Mouse (Mus musculus): ENCODE data around the gene Gm49361. TPM values are rescaled to one million over a fixed set of nuclear protein-coding genes. Genes with fewer than 3 reads are reported as not detected.

The Gm49361 gene
- total and polyA plus RNA-seq, 2 experiments: not detected

DNA sequence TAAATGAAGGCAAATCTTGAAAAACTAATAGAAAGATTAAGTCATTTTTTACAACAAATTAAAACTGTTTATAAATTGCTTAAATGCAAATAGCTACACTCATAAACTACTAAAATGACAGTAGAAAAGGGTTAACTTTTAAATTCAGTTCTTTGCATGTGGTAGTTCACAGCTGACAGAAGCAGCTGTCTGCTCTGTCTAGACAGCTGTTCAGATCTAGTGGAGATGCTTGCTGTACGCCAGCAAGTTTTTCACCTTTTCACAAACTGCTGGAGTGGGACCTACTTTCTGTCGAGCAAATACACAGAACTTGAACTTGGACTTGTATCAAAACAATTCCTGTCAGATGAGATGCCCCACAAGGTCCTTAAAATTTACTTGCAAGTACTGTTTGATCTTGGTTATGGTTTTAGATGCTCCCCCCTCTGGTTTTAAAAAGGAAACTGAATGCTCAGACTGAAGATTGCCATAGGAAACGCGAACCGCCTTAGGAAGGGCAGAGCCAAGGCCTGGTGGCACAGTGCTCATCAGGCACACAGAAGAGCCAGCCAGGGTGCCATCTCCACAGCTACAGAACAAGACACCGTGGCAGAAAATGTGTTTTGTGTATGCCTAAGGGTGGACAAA is 129.5 kb downstream of the Gm49361 start:
- Histone ChIP-seq H3K79me2 (ENCODE audit: control insufficient read depth, insufficient read depth, low read length) (no peaks in the 10 kb centered on the region), H3K4me1 (ENCODE audit: control insufficient read depth, insufficient read depth, low read length) (no peaks in the 10 kb centered on the region), H3K27me3 (ENCODE audit: control insufficient read depth, insufficient read depth, low read length) (no peaks in the 10 kb centered on the region), H3K4me3 (ENCODE audit: insufficient read depth, low read depth, low read length) (no peak overlapping the region), H3K9ac (ENCODE audit: low read depth, low read length) (no peak overlapping the region), H3K27ac (replicated peaks; ENCODE audit: insufficient read depth, low read depth, low read length) (no peak overlapping the region), H3K36me3 (ENCODE audit: control insufficient read depth, insufficient read depth, low read length) (peaks cover 5% of the 10 kb centered on the region; the same call in 1 of the 2 replicates)
- 82% methylated on average over 6 of the region's 6 CpGs for WGBS
- no peak for DNase-seq (ENCODE audit: extremely low read depth, low read depth, low spot score)
- TF ChIP-seq CTCF (IDR thresholded peaks at IDR 0.05; ENCODE audit: low read depth, low read length) (no peak), POLR2A (IDR thresholded peaks at IDR 0.05; ENCODE audit: extremely low read depth, insufficient read depth, low read length) (no peak)

DNA sequence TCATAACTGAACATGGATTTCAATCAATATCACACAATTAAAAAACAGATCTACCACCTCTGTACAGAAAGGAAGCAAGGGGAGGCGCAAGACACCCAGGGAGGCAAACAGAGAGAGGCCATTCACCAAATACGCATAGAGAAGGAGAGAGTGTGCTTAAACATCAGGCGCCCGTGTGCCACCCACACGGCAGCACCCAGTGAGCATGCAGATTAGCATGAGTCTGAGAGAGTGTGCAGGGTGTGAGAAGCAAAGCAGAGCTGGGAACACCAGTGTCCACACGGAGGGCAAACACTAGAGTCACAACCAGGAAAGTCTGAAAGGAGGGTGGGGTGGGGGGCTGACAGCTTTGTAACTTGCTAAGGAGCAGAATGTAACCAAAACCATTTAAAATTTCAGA is 130.1 kb downstream of the Gm49361 start:
- Histone ChIP-seq H3K9ac (ENCODE audit: low read depth, low read length) (no peak overlapping the region), H3K27ac (replicated peaks; ENCODE audit: insufficient read depth, low read depth, low read length) (no peak overlapping the region), H3K4me1 (ENCODE audit: control insufficient read depth, insufficient read depth, low read length) (no peaks in the 10 kb centered on the region), H3K27me3 (ENCODE audit: control insufficient read depth, insufficient read depth, low read length) (no peaks in the 10 kb centered on the region), H3K4me3 (ENCODE audit: insufficient read depth, low read depth, low read length) (no peak overlapping the region), H3K79me2 (ENCODE audit: control insufficient read depth, insufficient read depth, low read length) (no peaks in the 10 kb centered on the region), H3K36me3 (ENCODE audit: control insufficient read depth, insufficient read depth, low read length) (peaks cover 5% of the 10 kb centered on the region; the same call in 1 of the 2 replicates)
- TF ChIP-seq POLR2A (IDR thresholded peaks at IDR 0.05; ENCODE audit: extremely low read depth, insufficient read depth, low read length) (no peak), CTCF (IDR thresholded peaks at IDR 0.05; ENCODE audit: low read depth, low read length) (no peak)
- no peak for DNase-seq (ENCODE audit: extremely low read depth, low read depth, low spot score)
- WGBS: 90% methylated on average over 6 of the region's 6 CpGs

DNA sequence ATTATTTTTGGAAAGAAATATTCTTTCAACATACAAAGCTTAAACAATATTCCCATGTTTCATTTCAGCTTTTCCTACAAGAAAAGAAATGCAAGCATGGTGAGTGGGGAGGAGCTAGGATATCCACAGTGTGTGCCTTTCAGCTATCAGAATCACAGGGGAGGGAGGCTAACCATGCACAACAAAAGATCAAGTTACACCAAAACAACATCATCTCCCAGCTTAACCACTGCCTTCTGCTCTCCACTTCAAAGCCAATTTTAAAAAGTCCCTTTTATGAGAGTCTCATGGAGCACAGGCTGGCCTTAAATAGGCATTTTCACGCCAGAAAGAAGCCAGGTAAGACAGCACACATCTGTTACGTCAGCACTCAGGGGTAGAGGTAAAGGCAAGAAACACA is 134.9 kb downstream of the Gm49361 start:
- no peak overlapping the region for H3K4me3 ChIP-seq (ENCODE audit: insufficient read depth, low read depth, low read length)
- no peak for DNase-seq (ENCODE audit: extremely low read depth, low read depth, low spot score)
- H3K27me3 ChIP-seq (ENCODE audit: control insufficient read depth, insufficient read depth, low read length): no peaks in the 10 kb centered on the region
- H3K36me3 ChIP-seq (ENCODE audit: control insufficient read depth, insufficient read depth, low read length): 0 out of 2 replicates have a peak, but pooled peaks cover 2% of the 10 kb centered on the region
- TF ChIP-seq POLR2A (IDR thresholded peaks at IDR 0.05; ENCODE audit: extremely low read depth, insufficient read depth, low read length) (no peak), CTCF (IDR thresholded peaks at IDR 0.05; ENCODE audit: low read depth, low read length) (no peak)
- 99% methylated on average over 2 of the region's 2 CpGs for WGBS
- no peaks in the 10 kb centered on the region for H3K79me2 ChIP-seq (ENCODE audit: control insufficient read depth, insufficient read depth, low read length)
- no peak overlapping the region for H3K27ac ChIP-seq (replicated peaks; ENCODE audit: insufficient read depth, low read depth, low read length)
- H3K9ac ChIP-seq (ENCODE audit: low read depth, low read length): no peak overlapping the region
- no peaks in the 10 kb centered on the region for H3K4me1 ChIP-seq (ENCODE audit: control insufficient read depth, insufficient read depth, low read length)

DNA sequence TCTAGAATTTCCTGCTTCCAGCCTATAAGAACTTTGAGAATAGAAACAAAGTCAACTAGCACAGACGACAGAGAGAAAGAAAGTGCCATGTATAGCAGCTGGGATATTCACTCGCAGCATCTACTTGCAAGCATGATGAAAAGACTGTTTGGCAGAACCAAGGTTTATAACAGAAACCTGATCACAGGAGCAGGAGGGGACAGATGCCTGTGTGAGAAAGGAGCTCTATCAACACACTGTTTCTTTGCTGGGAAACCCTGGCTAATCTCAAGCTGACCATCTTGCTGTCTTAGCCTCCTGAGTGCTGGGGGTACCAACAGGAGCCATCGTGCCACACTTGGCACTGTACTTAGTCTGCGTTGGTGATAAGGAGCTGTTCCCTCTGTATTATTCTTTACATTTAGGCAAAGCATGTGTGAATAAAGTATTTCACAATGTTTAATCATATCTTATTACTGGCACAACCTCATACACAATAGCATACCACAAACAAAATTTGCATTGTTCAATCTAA is 136.0 kb downstream of the Gm49361 start:
- no peak overlapping the region for H3K27ac ChIP-seq (replicated peaks; ENCODE audit: insufficient read depth, low read depth, low read length)
- no peaks in the 10 kb centered on the region for H3K4me1 ChIP-seq (ENCODE audit: control insufficient read depth, insufficient read depth, low read length)
- H3K36me3 ChIP-seq (ENCODE audit: control insufficient read depth, insufficient read depth, low read length): peaks cover 4% of the 10 kb centered on the region
- 94% methylated on average over 4 of the region's 4 CpGs for WGBS
- TF ChIP-seq CTCF (IDR thresholded peaks at IDR 0.05; ENCODE audit: low read depth, low read length) (no peak), POLR2A (IDR thresholded peaks at IDR 0.05; ENCODE audit: extremely low read depth, insufficient read depth, low read length) (no peak)
- H3K79me2 ChIP-seq (ENCODE audit: control insufficient read depth, insufficient read depth, low read length): no peaks in the 10 kb centered on the region
- no peak overlapping the region for H3K4me3 ChIP-seq (ENCODE audit: insufficient read depth, low read depth, low read length)
- no peaks in the 10 kb centered on the region for H3K27me3 ChIP-seq (ENCODE audit: control insufficient read depth, insufficient read depth, low read length)
- no peak overlapping the region for H3K9ac ChIP-seq (ENCODE audit: low read depth, low read length)
- DNase-seq (ENCODE audit: extremely low read depth, low read depth, low spot score): no peak

DNA sequence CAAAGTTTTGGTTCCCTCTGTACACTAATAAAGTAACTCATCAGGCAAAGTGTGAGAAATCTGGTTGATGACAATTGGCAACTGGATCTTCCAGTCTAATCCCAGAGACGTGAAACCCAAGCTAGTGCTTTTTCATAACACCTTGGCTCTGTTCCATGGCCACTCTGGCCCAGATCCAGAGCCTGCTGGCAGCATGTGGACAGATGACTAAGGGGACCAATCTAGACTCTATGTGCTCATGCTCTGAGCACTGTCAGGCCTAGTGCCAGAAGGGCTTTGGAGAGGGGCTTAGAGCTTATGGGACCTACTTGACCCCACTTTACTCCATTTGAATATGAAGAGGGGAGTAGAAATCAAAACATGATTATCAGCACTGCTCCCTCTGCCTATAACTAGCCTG is 138.4 kb downstream of the Gm49361 start:
- Histone ChIP-seq H3K4me1 (ENCODE audit: control insufficient read depth, insufficient read depth, low read length) (no peaks in the 10 kb centered on the region), H3K36me3 (ENCODE audit: control insufficient read depth, insufficient read depth, low read length) (peaks cover 11% of the 10 kb centered on the region), H3K9ac (ENCODE audit: low read depth, low read length) (no peak overlapping the region), H3K79me2 (ENCODE audit: control insufficient read depth, insufficient read depth, low read length) (no peaks in the 10 kb centered on the region), H3K27ac (replicated peaks; ENCODE audit: insufficient read depth, low read depth, low read length) (no peak overlapping the region), H3K27me3 (ENCODE audit: control insufficient read depth, insufficient read depth, low read length) (no peaks in the 10 kb centered on the region), H3K4me3 (ENCODE audit: insufficient read depth, low read depth, low read length) (no peak overlapping the region)
- peak; percentile 64 for DNase-seq (ENCODE audit: extremely low read depth, low read depth, low spot score)
- WGBS: 0% methylated on average over 1 of the region's 1 CpGs
- TF ChIP-seq POLR2A (IDR thresholded peaks at IDR 0.05; ENCODE audit: extremely low read depth, insufficient read depth, low read length) (no peak), CTCF (IDR thresholded peaks at IDR 0.05; ENCODE audit: low read depth, low read length) (no peak)

DNA sequence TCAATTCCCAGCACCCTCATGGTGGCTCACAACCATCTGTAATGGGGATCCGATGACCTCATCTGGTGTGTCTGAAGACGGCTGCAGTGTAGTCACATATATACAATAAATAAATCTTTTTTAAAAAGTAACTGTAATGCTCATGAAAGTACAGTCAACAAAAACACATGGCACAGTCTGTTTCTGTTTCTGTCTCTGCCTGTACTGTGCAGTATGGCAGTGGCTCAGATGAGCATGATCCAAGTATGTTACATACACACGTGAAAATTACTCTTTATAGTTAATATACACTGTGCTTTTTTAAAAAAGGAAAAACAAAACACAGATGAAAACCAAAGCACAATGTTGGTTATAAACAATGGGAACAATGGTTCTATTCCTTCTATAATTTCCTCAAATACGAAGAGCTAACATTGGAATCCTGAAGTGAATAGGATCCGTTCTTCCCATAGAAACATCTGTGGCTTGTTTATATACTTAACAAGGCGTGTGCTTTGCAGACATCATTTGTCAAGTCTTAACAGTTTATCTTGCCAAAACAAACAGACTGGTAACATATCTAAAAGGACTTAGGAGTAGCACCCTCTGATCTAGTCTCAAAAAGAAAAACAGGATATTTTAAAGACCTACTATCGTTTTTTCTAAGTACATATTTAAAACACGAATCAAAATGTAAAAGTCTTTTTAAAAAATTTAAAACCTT is 139.1 kb downstream of the Gm49361 start:
- no peaks in the 10 kb centered on the region for H3K27me3 ChIP-seq (ENCODE audit: control insufficient read depth, insufficient read depth, low read length)
- no peak for TF ChIP-seq CTCF (IDR thresholded peaks at IDR 0.05; ENCODE audit: low read depth, low read length)
- no peak for TF ChIP-seq POLR2A (IDR thresholded peaks at IDR 0.05; ENCODE audit: extremely low read depth, insufficient read depth, low read length)
- DNase-seq (ENCODE audit: extremely low read depth, low read depth, low spot score): peak; percentile 19
- H3K4me1 ChIP-seq (ENCODE audit: control insufficient read depth, insufficient read depth, low read length): no peaks in the 10 kb centered on the region
- H3K79me2 ChIP-seq (ENCODE audit: control insufficient read depth, insufficient read depth, low read length): no peaks in the 10 kb centered on the region
- no peak overlapping the region for H3K4me3 ChIP-seq (ENCODE audit: insufficient read depth, low read depth, low read length)
- peaks cover 16% of the 10 kb centered on the region for H3K36me3 ChIP-seq (ENCODE audit: control insufficient read depth, insufficient read depth, low read length)
- H3K27ac ChIP-seq (replicated peaks; ENCODE audit: insufficient read depth, low read depth, low read length): no peak overlapping the region
- WGBS: 71% methylated on average over 8 of the region's 8 CpGs
- no peak overlapping the region for H3K9ac ChIP-seq (ENCODE audit: low read depth, low read length)
